Mouse (Mus musculus) midbrain, embryonic 10.5 days (tissue): ENCODE results near the gene Plxna4. TPM values are rescaled to one million over a fixed set of nuclear protein-coding genes. Genes with fewer than 3 reads are reported as not detected.
A peak's percentile ranks its signal among the peaks of the same experiment; 100 is the strongest.

Experiments used
- DNase-seq: peaks from one replicate; pipeline ENCODE4 v3.0.0-alpha.2; 2017; ENCODE audit warnings: low spot score
- H3K27ac ChIP-seq: fragments of 300-500 bp; sonication (generic); replicated peaks from 2 replicates; pipeline ENCODE4 v1.5.1; 2016; ENCODE audit warnings: mild to moderate bottlenecking
- H3K27me3 ChIP-seq: fragments of 300-500 bp; sonication (generic); 2 replicates; pipeline ENCODE4 v1.6.1; 2016; ENCODE audit warnings: low read depth, mild to moderate bottlenecking; ENCODE audit not compliant: poor library complexity, severe bottlenecking
- H3K36me3 ChIP-seq: fragments of 300-500 bp; sonication (generic); 2 replicates; pipeline ENCODE4 v1.6.1; 2016; ENCODE audit warnings: mild to moderate bottlenecking, moderate library complexity
- H3K4me1 ChIP-seq: fragments of 300-500 bp; sonication (generic); 2 replicates; pipeline ENCODE4 v1.6.1; 2016
- H3K4me3 ChIP-seq: fragments of 300-500 bp; sonication (generic); 2 replicates; pipeline ENCODE4 v1.5.1; 2016; ENCODE audit warnings: mild to moderate bottlenecking, moderate library complexity
- H3K9me3 ChIP-seq: fragments of 300-500 bp; sonication (generic); replicated peaks from 2 replicates; pipeline ENCODE4 v1.6.1; 2016; ENCODE audit warnings: mild to moderate bottlenecking
- WGBS: fragments of 180-500 bp; shearing (Covaris S2); methylation state at CpG from one replicate; pipeline ENCODE4 v1.1.7; 2016; 5-methylcytosine and 5-hydroxymethylcytosine counted together
- polyA plus RNA-seq: library from polyadenylated mRNA; unstranded; fragments of >200 nt; fragmentation: Nextera tagmentation; extraction: Ambion mirVana; gene quantifications from 2 replicates; pipeline ENCODE4 v1.2.1, GENCODE M21; 2016

Gene Plxna4
- polyA plus RNA-seq, 1 experiment from 2014 or later = 1.2 TPM

DNA sequence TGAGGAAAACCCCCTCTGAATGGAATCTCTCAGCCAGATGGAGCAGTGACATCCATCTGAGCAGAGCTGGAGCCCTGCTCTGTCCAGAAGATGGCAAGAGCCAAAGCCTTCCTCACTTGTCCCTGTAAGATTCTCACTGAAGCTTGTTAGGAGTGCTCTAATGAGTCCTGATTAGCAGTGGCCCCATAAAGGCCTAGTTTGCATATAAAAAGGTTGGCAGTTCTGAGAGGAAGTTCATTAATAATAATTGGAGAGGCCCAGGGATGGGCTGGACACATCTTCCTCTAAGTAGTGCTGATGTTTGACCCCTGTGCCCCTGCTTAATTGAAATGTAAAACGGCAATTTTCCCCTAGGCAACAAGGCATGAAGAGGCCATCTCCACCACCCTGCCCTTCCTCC, 361.4 kb downstream of the Plxna4 start:
- Histone ChIP-seq H3K4me1 (peaks cover 6% of the 10 kb centered on the region), H3K9me3 (no peaks in the 10 kb centered on the region), H3K36me3 (no peaks in the 10 kb centered on the region), H3K4me3 (no peak overlapping the region), H3K27ac (no peak overlapping the region), H3K27me3 (no peaks in the 10 kb centered on the region)
- no peak for DNase-seq
- WGBS = 48% methylated on average over 1 of the region's 1 CpGs

DNA sequence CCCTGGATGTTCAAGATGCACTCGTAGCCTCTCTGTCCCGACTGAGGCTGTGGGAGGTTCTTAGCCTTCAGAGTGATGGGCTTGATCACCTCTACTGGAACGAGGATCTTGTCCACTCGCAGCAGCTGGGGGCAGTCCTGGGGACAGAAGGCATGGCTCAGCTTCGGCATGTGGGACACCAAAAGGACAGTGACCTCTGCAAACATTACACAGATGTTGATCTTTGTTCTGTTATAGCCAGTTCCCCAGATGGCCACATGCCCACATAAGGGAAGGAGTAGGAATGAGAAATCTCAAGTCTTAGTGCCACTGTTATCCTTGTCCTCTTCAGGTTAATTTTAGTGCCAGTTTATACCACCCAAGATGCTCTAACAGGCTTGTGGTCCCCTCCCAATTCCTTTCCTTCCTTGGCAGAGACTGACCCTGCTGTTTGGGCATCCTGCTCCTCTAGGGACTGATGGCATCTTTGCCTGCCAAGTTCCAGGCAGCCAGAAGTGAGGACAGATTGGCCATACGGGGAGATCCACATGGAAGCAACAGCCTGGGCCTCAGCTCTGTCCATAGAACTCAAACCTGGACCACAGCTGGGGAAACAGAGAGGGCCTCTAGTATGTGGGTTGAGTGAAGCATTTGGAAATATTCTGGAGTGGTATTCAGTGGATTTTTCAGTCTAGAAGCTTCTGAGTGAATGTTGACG, 363.8 kb downstream of the Plxna4 start:
- Histone ChIP-seq H3K36me3 (no peaks in the 10 kb centered on the region), H3K9me3 (no peaks in the 10 kb centered on the region), H3K4me3 (no peak overlapping the region), H3K4me1 (peaks cover 6% of the 10 kb centered on the region), H3K27me3 (no peaks in the 10 kb centered on the region), H3K27ac (0 out of 2 replicates have a peak overlapping the region, but pooled peaks have one; percentile 1)
- DNase-seq = no peak
- WGBS = 85% methylated on average over 7 of the region's 7 CpGs

DNA sequence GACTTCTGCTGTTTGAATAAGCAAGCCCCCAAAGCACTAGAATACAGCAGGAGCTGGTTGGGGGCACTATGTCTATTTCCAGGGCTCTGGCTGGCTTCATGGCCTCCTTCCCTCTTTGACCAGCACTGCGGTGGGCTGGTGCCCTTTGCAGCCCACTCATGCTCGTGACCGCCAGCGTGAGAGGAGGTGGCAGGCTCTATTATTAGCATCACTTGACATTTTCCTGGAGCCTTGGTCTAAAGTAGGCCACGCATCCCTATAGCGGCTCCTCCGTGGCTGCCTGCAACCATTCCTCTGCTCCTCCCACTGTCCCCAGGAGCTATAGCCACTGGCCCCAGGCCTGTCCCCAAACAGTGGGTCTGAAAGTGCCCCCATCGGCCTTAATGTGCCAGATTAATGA, 367.2 kb downstream of the Plxna4 start:
- no peak overlapping the region for H3K27ac ChIP-seq
- WGBS = 91% methylated on average over 8 of the region's 8 CpGs
- H3K27me3 ChIP-seq = no peaks in the 10 kb centered on the region
- no peak overlapping the region for H3K4me3 ChIP-seq
- no peak for DNase-seq
- no peaks in the 10 kb centered on the region for H3K9me3 ChIP-seq
- no peaks in the 10 kb centered on the region for H3K36me3 ChIP-seq
- no peaks in the 10 kb centered on the region for H3K4me1 ChIP-seq

DNA sequence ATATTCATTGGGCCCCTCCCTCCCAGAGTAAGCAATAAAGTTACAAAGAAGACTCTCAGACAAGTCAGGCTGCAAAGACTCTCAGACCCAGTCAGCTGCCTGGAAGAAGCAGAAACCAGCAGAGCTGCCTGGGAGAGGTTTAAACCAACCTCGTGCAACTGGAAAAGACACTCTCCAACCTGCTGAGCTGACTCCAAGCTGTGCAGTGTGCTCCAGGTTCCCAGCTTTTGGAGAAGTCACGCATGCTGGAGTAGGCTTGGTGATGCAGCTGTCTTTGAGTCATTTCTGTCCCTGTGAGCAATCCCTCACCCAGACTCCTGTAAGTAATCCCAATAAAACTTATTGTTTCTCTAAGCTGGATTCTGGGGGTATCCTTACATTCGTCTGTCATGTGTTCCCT, 369.4 kb downstream of the Plxna4 start:
- H3K27me3 ChIP-seq = no peaks in the 10 kb centered on the region
- no peaks in the 10 kb centered on the region for H3K4me1 ChIP-seq
- WGBS = 82% methylated on average over 3 of the region's 3 CpGs
- no peaks in the 10 kb centered on the region for H3K9me3 ChIP-seq
- no peak overlapping the region for H3K4me3 ChIP-seq
- no peak overlapping the region for H3K27ac ChIP-seq
- no peak for DNase-seq
- H3K36me3 ChIP-seq = no peaks in the 10 kb centered on the region

DNA sequence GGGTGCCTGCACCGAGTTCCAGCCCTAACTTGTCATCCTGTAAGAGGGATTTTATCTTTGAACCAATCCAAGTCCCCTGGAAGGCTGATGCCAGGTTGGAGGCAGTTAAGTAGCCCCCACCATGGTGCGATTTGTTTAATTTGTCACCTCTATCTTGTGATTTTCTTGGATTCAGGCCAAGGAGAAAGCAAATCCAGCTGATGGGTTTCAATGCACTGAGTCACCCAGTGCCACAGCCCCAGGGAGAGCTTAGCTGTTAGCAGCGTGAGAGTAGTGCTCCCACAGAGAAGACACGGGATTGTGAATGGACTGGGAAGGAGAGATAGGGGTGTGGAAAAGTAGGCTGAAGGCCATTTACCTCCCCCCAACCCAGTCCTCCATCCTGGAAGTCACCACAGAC, 375.6 kb downstream of the Plxna4 start:
- Histone ChIP-seq H3K36me3 (no peaks in the 10 kb centered on the region), H3K27ac (no peak overlapping the region), H3K9me3 (no peaks in the 10 kb centered on the region), H3K4me3 (no peak overlapping the region), H3K4me1 (no peaks in the 10 kb centered on the region), H3K27me3 (no peaks in the 10 kb centered on the region)
- WGBS = 49% methylated on average over 4 of the region's 4 CpGs
- DNase-seq = no peak

DNA sequence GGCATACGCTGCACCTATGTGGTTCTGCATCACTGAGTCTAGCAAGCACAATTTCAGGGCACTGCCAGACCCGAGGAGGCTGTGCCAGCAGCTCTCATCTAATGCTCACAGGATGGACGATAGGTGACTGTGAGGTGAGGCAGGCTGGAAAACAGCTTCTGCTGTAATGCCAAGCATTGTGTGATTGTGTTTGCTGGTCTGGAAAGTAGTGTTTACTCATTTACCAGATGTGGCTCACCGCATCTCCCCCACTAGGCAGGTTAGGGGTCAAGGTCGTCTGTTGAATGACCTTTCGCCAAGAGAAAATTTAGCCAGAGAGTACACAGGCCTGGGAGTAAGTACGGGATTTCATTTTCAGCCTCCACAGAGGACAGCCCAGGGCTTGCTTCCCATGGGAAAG, 377.9 kb downstream of the Plxna4 start:
- Histone ChIP-seq H3K27me3 (no peaks in the 10 kb centered on the region), H3K9me3 (no peaks in the 10 kb centered on the region), H3K4me1 (no peaks in the 10 kb centered on the region), H3K36me3 (no peaks in the 10 kb centered on the region), H3K27ac (no peak overlapping the region), H3K4me3 (no peak overlapping the region)
- 85% methylated on average over 7 of the region's 7 CpGs for WGBS
- no peak for DNase-seq

DNA sequence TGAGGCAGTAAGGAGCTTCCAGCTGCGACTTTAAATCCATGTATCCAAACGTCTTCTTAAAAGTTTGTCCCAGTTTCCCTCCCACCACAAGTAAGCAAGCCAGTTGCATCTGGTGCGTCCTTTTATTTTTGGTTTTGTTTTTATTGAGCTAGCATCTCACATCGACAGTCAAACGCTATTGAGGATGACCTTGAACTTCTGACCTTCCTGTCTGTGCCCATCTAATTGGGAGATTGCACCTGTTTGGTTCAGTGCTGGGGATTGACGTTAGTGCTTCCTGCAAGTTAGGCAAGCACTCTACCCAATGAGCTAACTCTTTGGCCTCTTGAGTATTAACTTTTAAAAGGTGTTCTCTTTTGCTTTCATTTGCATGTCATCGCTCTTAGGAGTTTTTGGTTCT, 379.0 kb downstream of the Plxna4 start:
- Histone ChIP-seq H3K27ac (no peak overlapping the region), H3K36me3 (no peaks in the 10 kb centered on the region), H3K9me3 (no peaks in the 10 kb centered on the region), H3K4me1 (no peaks in the 10 kb centered on the region), H3K4me3 (no peak overlapping the region), H3K27me3 (no peaks in the 10 kb centered on the region)
- WGBS = 85% methylated on average over 7 of the region's 7 CpGs
- DNase-seq = no peak

DNA sequence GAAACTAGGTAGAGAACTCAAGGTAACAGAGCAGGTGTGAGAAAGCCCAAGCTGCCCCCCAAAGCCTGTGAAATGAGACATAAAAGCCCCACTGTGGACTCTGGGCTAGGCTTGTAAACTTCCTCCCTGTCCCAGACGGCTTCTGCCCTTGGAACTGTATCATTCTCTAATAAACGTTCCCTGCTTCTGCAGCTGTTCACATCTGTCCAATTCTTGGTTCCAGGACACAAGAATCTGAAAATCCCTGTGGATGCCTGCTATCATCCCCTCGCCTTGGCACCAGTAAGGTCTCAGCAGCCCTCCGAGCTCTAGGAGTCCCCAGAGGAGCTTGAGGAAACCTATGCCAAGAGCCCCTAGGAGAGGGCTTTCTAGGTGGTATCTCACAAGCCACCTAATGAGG, 383.7 kb downstream of the Plxna4 start:
- no peak overlapping the region for H3K4me3 ChIP-seq
- no peaks in the 10 kb centered on the region for H3K4me1 ChIP-seq
- H3K27me3 ChIP-seq = no peaks in the 10 kb centered on the region
- H3K9me3 ChIP-seq = no peaks in the 10 kb centered on the region
- WGBS = 87% methylated on average over 4 of the region's 4 CpGs
- no peak for DNase-seq
- no peak overlapping the region for H3K27ac ChIP-seq
- no peaks in the 10 kb centered on the region for H3K36me3 ChIP-seq

DNA sequence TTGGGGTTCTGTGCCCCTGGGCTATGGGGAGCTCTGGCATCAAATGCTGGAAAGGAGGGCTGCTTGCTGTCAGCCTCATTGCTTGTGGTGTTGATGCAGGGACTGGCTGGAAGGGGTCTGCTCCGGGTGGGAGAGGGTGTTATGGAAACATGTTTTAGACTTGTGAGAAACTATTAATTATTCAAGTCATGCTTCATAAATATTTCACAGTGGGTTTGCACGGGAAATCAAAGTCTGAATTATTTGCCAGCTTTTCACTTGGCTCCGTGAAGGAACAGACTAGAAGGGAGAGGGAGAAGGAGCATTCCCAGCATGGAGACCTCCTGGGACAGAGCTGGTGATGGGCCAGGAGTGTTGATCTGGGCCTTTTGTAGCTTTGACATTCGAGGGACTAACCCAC, 384.6 kb downstream of the Plxna4 start:
- Histone ChIP-seq H3K27me3 (no peaks in the 10 kb centered on the region), H3K27ac (no peak overlapping the region), H3K4me3 (no peak overlapping the region), H3K4me1 (no peaks in the 10 kb centered on the region), H3K9me3 (no peaks in the 10 kb centered on the region), H3K36me3 (no peaks in the 10 kb centered on the region)
- no peak for DNase-seq
- 71% methylated on average over 4 of the region's 4 CpGs for WGBS

DNA sequence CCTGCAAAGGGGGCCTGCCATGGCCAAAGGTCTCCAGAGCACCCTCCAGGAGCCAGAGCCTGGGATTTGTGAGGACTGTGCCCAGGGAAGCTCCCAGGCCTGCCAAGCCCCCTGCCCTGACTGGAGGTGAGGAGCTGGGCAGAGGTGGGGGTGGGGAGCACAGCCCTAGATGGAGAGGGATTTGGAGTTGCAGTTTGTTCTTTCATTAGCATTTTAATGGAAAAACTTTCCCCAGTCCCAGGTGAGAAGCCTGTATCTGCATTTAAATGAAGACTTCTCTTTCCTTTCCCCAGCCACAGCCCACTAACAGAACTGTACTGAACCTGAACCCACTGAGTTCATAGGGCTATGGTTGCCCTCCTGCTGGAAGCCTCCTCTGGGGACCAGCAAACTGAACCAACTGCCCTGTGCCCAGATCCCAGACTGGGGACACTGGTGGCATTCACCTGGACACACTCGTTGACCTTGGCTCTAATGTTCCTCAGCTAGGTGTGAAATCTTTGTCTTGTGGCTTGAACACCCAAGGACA, 385.3 kb downstream of the Plxna4 start:
- no peak overlapping the region for H3K27ac ChIP-seq
- no peaks in the 10 kb centered on the region for H3K9me3 ChIP-seq
- no peaks in the 10 kb centered on the region for H3K27me3 ChIP-seq
- H3K4me3 ChIP-seq = no peak overlapping the region
- no peaks in the 10 kb centered on the region for H3K36me3 ChIP-seq
- no peak for DNase-seq
- WGBS = 50% methylated on average over 1 of the region's 1 CpGs
- no peaks in the 10 kb centered on the region for H3K4me1 ChIP-seq

DNA sequence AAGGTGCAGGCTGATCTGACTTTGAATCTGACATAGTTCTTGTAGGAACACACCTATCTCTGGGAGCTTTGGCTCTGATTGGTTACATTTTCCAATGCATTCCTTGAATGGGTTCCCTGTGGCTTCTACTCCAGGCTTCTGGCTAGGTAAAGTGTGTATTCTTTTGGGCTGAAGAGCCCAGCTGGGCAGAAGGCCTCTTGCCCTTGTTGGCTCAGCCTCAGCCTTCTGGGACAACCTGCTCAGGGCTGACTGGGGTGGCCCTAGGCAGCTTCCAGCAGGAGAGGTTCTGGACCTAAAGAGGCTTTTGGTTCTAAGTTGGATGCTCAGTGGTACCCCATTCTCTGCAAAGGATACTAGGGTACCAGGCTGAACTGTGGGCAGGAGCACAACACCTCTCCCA, 386.5 kb downstream of the Plxna4 start:
- Histone ChIP-seq H3K9me3 (no peaks in the 10 kb centered on the region), H3K4me3 (no peak overlapping the region), H3K36me3 (no peaks in the 10 kb centered on the region), H3K4me1 (no peaks in the 10 kb centered on the region), H3K27me3 (no peaks in the 10 kb centered on the region), H3K27ac (no peak overlapping the region)
- no peak for DNase-seq

DNA sequence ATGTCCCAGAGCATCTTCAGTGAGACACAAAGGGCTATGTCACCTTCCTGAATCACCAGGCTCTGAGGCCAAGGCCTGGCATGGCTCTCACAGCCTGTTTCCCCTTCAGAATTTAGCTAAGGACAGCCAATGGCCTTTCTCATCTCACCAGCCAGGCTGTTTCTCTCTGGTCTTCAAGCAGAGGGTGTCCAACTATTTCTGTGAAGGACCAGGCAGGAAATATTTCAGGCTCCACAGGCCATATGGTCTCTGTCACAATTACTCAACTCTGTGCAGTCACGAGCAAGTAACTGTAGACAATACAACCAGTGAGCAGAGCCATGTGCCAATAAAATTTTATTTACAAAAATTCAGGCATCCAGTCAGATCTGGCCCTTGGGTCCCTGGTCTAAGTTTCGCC, 388.4 kb downstream of the Plxna4 start:
- no peak for DNase-seq
- Histone ChIP-seq H3K9me3 (no peaks in the 10 kb centered on the region), H3K4me3 (no peak overlapping the region), H3K27ac (no peak overlapping the region), H3K27me3 (no peaks in the 10 kb centered on the region), H3K36me3 (no peaks in the 10 kb centered on the region), H3K4me1 (no peaks in the 10 kb centered on the region)
- 90% methylated on average over 2 of the region's 2 CpGs for WGBS

DNA sequence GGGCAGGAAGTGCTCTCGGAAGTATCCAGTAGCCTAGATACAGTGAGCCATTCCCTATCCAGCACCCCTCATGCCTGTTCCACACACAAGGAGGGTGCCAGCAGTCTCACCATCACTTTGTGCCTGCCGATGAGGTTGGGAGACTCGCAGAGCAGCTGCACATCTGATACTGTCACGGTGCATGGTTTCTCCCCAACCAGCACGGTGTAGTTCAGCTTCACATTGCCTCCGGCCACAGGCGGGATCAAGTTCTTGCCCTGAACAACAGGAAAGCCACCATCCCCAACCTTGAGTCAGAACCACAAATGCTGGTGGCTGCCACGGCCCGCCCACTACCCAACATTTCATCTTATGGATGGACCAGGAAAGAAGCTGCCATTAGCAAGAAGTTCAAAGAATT, 391.1 kb downstream of the Plxna4 start:
- 92% methylated on average over 9 of the region's 9 CpGs for WGBS
- no peak overlapping the region for H3K4me3 ChIP-seq
- H3K27ac ChIP-seq = no peak overlapping the region
- H3K36me3 ChIP-seq = no peaks in the 10 kb centered on the region
- no peaks in the 10 kb centered on the region for H3K27me3 ChIP-seq
- no peak for DNase-seq
- no peaks in the 10 kb centered on the region for H3K9me3 ChIP-seq
- H3K4me1 ChIP-seq = no peaks in the 10 kb centered on the region

DNA sequence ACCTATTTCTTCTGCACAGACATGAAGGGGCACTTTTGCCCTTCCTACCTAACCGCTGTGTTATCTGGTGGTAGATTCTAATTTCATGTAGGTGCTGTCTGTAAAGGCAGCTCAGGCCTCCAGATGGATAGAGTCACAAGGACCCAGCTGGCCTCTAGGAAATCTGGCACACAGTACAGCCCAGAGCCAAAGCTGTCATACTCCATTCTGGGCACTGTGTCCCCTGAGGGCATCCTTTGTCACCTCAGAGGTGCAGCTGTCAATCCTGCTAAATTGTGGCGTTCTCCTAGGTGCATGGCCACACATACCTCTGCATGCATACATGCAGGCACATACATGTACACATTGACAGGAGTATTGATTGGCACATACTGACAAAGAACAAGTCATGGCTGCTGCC, 394.9 kb downstream of the Plxna4 start:
- H3K9me3 ChIP-seq = no peaks in the 10 kb centered on the region
- H3K4me1 ChIP-seq = no peaks in the 10 kb centered on the region
- no peaks in the 10 kb centered on the region for H3K27me3 ChIP-seq
- no peak overlapping the region for H3K4me3 ChIP-seq
- no peaks in the 10 kb centered on the region for H3K36me3 ChIP-seq
- WGBS = 92% methylated on average over 2 of the region's 2 CpGs
- DNase-seq = no peak
- H3K27ac ChIP-seq = no peak overlapping the region
